Mouse (Mus musculus) heart, embryonic 14.5 days (tissue): Measurements from ENCODE around the gene Snx5. TPM values are rescaled to one million over a fixed set of nuclear protein-coding genes. Genes with fewer than 3 reads are reported as not detected.
A peak's percentile ranks its signal among the peaks of the same experiment; 100 is the strongest.

Experiments used
- ATAC-seq: fragments of 200-750 bp; cut with Nextera tagmentation; 2 replicates; pipeline ENCODE4 v1.8.0; 2017; ENCODE audit warnings: low read depth, moderate TSS enrichment; ENCODE audit not compliant: insufficient number of reproducible peaks, insufficient read depth, low FRiP score
- H3K27ac ChIP-seq, 2 experiments: fragments of 200-500 bp in 1 of 2; fragments of 300-500 bp in 1 of 2; sonication (generic) in 1 of 2; replicated peaks in 1 of 2; 2 replicates each; pipeline ENCODE4 v1.5.1; 2012 to 2014; ENCODE audit warnings: low read depth in 2 of 2, low read length in 2 of 2, control low read depth in 1 of 2, mild to moderate bottlenecking in 1 of 2, mixed read lengths in 1 of 2; ENCODE audit not compliant: control insufficient read depth in 1 of 2, insufficient read depth in 1 of 2
- H3K27me3 ChIP-seq: fragments of 300-500 bp; sonication (generic); 2 replicates; pipeline ENCODE4 v1.6.1; 2014; ENCODE audit warnings: mild to moderate bottlenecking, low read length, control low read depth; ENCODE audit not compliant: control insufficient read depth, insufficient read depth
- H3K36me3 ChIP-seq: fragments of 300-500 bp; sonication (generic); 2 replicates; pipeline ENCODE4 v1.6.1; 2014; ENCODE audit warnings: mild to moderate bottlenecking, control low read depth, low read length, mixed read lengths; ENCODE audit not compliant: control insufficient read depth, insufficient read depth
- H3K4me1 ChIP-seq, 2 experiments: fragments of 200-500 bp in 1 of 2; fragments of 300-500 bp in 1 of 2; sonication (generic) in 1 of 2; 2 replicates each; pipeline ENCODE4 v1.6.1; 2012 to 2014; ENCODE audit warnings: low read length in 2 of 2, control low read depth in 1 of 2, mixed read lengths in 1 of 2; ENCODE audit not compliant: control insufficient read depth in 2 of 2, insufficient read depth in 2 of 2
- H3K4me2 ChIP-seq: fragments of 300-500 bp; sonication (generic); 2 replicates; pipeline ENCODE4 v1.6.1; 2014; ENCODE audit warnings: mild to moderate bottlenecking, low read length
- H3K4me3 ChIP-seq, 2 experiments: fragments of 200-500 bp in 1 of 2; fragments of 300-500 bp in 1 of 2; sonication (generic) in 1 of 2; 2 replicates each; pipeline ENCODE4 v1.5.1; 2012 to 2014; ENCODE audit warnings: low read length in 2 of 2, mild to moderate bottlenecking in 2 of 2, control low read depth in 1 of 2, low read depth in 1 of 2, moderate library complexity in 1 of 2; ENCODE audit not compliant: control insufficient read depth in 1 of 2, insufficient read depth in 1 of 2
- H3K9ac ChIP-seq: fragments of 300-500 bp; sonication (generic); 2 replicates; pipeline ENCODE4 v1.6.1; 2014; ENCODE audit warnings: mild to moderate bottlenecking, low read length
- H3K9me3 ChIP-seq: fragments of 300-500 bp; sonication (generic); 2 replicates; pipeline ENCODE4 v1.6.1; 2016; ENCODE audit warnings: low read length, control low read depth; ENCODE audit not compliant: control insufficient read depth
- WGBS: fragments of 180-500 bp; shearing (Covaris S2); extraction: QIAGEN DNeasy Blood & Tissue Kit; methylation state at CpG from one replicate; pipeline ENCODE4 v1.1.7; 2014; 5-methylcytosine and 5-hydroxymethylcytosine counted together
- polyA plus RNA-seq: library from polyadenylated mRNA; unstranded; fragments of >200 nt; fragmentation: Nextera tagmentation; extraction: Ambion mirVana; gene quantifications from 2 replicates; pipeline ENCODE4 v1.2.1, GENCODE M21; 2014

The Snx5 gene
- polyA plus RNA-seq = 96.4 and 99.9 TPM in 2 replicates

DNA sequence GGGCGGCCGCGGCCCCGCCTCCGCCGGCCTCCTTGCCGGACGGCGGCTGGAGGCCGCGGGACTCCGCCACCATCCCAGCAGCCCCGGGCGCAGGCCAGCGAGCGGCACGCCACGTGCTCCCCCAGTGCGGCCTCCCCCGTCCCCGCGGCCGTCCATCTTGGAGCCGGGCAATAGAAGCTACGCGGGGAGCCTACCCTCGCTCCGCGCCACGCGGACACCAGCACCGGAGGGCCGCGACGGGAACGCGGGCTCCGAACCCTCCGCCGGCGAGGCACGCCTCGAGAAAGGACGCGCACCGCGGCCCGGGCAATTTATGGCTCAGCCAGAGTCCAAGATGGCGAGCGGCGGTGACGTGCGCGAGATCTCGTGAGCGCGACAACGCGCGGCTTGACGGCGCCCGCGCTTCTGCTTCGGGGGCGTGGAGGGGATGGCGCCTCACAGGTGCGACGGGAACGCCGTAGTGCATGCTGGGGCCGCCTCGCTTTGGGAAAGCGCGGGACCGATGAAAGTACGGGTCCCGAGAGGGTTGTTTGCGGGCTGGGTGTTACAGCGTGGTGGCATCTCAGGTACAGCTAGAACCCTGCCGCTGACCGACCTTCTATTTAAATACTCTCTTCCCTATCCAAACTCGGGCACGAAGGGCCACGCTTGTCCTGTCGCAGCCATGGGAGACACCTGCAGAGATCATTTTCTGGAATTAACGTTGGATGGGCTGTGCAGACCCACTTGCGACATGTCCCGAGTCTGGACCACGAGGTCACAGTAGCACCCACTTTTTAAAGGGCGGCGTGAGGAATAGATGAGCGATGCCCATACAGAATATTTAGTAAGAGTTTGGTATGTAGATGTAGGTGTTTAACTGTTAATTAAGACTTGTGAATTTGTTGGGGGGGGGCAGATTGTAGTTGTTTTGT, at the start of gene Snx5, which contains the start of gene Mgme1:
Gene Snx5 (minus strand): TSS at position 400 of the 914 bp plus-strand sequence.
Gene Mgme1 (plus strand): TSS at position 157 of the 914 bp plus-strand sequence.
- no peaks in the 10 kb centered on the region for H3K27me3 ChIP-seq
- H3K4me1 ChIP-seq = peaks cover 0 to 37% of the 10 kb centered on the region in 2 experiments; a peak in 2 of 4 replicates
- H3K4me2 ChIP-seq = peak within 1 kb of the TSS; percentile 72
- H3K4me3 ChIP-seq = peak within 1 kb of the TSS; percentile 95
- H3K36me3 ChIP-seq = peaks cover 26% of the 10 kb centered on the region
- peak within 1 kb of the TSS; percentile 99 for H3K9ac ChIP-seq
- no peaks in the 10 kb centered on the region for H3K9me3 ChIP-seq
- under 1% methylated on average over 91 of the region's 93 CpGs for WGBS
- peak; percentile 94 for ATAC-seq
- peak within 1 kb of the TSS; percentile 94 to 95 for H3K27ac ChIP-seq

GRCm38 (mm10) chr2:144311372-144311771, 40.7 kb upstream of the Snx5 start:
- Histone ChIP-seq H3K27me3 (no peaks in the 10 kb centered on the region), H3K9me3 (no peaks in the 10 kb centered on the region), H3K27ac (no peak overlapping the region), H3K36me3 (no peaks in the 10 kb centered on the region), H3K4me2 (no peak overlapping the region), H3K9ac (no peak overlapping the region), H3K4me1 (no peaks in the 10 kb centered on the region), H3K4me3 (no peak overlapping the region)
- WGBS = 86% methylated on average over 2 of the region's 2 CpGs
- ATAC-seq = no peak

DNA sequence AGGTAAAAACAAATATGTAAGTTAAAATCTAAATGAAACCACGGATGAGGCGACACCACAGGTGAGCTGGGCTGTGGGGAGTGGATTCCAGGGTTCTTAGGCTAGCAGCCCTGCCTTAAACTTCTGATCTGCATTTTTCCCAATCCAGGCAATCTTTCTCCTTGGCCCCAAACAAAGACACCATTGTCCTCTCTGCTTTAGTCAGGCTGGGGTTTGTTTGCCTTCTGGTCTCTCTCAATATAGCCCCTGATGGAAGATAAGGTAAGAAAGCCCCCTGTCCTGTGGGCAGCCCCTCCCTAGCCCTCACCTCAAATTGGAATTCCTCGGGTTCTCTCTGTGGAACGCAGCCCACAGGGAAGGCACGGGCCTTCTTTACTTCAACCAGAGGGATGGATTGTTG, 39.6 kb upstream of the Snx5 start:
- Histone ChIP-seq H3K27me3 (no peaks in the 10 kb centered on the region), H3K9ac (no peak overlapping the region), H3K4me2 (no peak overlapping the region), H3K4me3 (no peak overlapping the region), H3K9me3 (no peaks in the 10 kb centered on the region), H3K27ac (no peak overlapping the region), H3K36me3 (no peaks in the 10 kb centered on the region), H3K4me1 (no peaks in the 10 kb centered on the region)
- ATAC-seq = no peak
- WGBS = 35% methylated on average over 5 of the region's 5 CpGs

GRCm38 (mm10) chr2:144308561-144308960, 37.9 kb upstream of the Snx5 start:
- no peaks in the 10 kb centered on the region for H3K36me3 ChIP-seq
- no peak overlapping the region for H3K9ac ChIP-seq
- no peaks in the 10 kb centered on the region for H3K4me1 ChIP-seq
- no peak for ATAC-seq
- H3K4me3 ChIP-seq = no peak overlapping the region
- H3K27me3 ChIP-seq = no peaks in the 10 kb centered on the region
- no peak overlapping the region for H3K27ac ChIP-seq
- no peak overlapping the region for H3K4me2 ChIP-seq
- WGBS = 42% methylated on average over 8 of the region's 8 CpGs
- no peaks in the 10 kb centered on the region for H3K9me3 ChIP-seq

- 64% methylated on average over 18 of the region's 18 CpGs for WGBS
- Histone ChIP-seq H3K27me3 (no peaks in the 10 kb centered on the region), H3K9ac (no peak overlapping the region), H3K9me3 (no peaks in the 10 kb centered on the region), H3K4me1 (no peaks in the 10 kb centered on the region), H3K36me3 (no peaks in the 10 kb centered on the region), H3K4me3 (no peak overlapping the region), H3K27ac (no peak overlapping the region), H3K4me2 (no peak overlapping the region)
- no peak for ATAC-seq
These were observed 35.1 kb upstream of the Snx5 start for GRCm38 (mm10) chr2:144305721-144306294.

DNA sequence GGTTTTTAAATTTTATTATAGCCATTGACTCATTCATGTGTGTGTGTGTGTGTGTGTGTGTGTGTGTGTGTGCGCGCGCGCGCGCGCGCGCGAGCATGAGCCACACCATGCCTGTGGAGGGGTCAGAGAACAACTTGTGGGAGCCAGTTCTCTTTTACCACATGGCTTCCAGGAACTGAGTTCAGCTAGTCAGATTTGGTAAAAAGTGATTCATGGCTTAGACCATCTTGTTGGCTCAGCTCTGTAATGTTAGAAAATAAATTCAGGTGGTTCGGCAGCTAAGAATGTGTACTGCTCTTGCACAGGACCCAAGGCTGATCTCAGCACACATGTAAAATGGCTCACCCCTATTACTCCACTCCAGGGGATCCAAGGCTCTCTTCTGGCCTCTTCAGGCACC, 30.4 kb upstream of the Snx5 start:
- no peak for ATAC-seq
- Histone ChIP-seq H3K9me3 (no peaks in the 10 kb centered on the region), H3K9ac (no peak overlapping the region), H3K4me2 (no peak overlapping the region), H3K27me3 (no peaks in the 10 kb centered on the region), H3K4me1 (peaks cover 0 to 8% of the 10 kb centered on the region in 2 experiments; a peak in 1 of 4 replicates), H3K4me3 (no peak overlapping the region), H3K27ac (no peak overlapping the region), H3K36me3 (no peaks in the 10 kb centered on the region)
- WGBS = 94% methylated on average over 11 of the region's 11 CpGs

GRCm38 (mm10) chr2:144299749-144300669, 29.3 kb upstream of the Snx5 start:
- H3K9ac ChIP-seq = no peak overlapping the region
- H3K27me3 ChIP-seq = no peaks in the 10 kb centered on the region
- WGBS = 72% methylated on average over 9 of the region's 9 CpGs
- H3K9me3 ChIP-seq = no peaks in the 10 kb centered on the region
- no peak overlapping the region for H3K4me3 ChIP-seq
- no peak for ATAC-seq
- H3K4me2 ChIP-seq = no peak overlapping the region
- H3K4me1 ChIP-seq = peaks cover 2 to 13% of the 10 kb centered on the region in 2 experiments; a peak in 3 of 4 replicates
- no peaks in the 10 kb centered on the region for H3K36me3 ChIP-seq
- H3K27ac ChIP-seq = no peak overlapping the region
